Mouse (Mus musculus): ENCODE data around the gene Psmb8.

The Psmb8 gene

DNA sequence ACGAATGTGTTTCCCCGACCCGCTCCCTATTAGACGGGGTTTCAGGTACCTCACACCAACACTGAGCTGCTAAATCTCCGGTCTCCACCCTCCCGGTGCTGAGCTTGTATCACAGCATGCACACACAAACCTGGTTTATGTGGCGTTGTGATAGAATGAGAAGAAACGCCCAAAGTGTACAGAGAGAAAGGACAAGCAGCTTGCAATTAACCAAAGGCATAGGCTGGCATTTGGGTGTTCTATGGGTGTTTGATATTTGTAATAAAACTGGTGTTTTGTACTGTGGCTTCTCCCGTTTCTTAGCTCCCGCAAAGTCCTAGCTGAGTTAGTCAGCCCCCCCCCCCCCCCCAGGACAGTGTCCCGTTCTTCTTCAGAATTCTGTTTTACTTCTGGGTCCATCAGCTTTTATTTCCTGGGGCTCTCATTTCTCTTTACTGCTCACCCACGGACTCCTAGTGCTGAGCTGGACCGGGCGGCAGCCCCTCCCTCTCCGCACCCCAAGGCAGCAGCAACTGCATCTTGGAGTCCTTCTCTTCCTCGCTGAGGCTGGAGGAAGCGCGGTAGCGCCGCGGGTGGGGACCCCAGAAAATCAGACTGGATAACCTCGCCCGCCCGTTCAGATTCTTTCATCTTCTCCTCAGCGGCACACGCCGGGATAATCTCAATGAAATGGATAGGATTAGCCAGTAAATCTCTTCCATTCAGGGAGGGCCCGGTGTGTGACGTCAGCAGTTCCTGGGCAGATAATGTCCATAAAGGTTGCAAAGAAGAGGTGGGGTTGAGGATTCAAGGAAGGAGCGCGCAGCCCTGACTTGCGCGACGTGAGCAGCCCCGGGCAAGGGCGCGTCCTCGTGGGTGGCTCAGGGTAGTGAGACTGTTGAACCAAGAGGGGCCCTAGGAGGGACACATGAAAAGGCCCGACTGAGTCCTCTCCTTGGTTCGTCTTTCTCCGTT lies at the start of gene Psmb8:
Gene Psmb8 (plus strand): TSS at position 781 of the 954 bp plus-strand sequence.
- DNase-seq (ENCODE audit: low spot score), result peak; percentile 84

GRCm38 (mm10) chr17:34152923-34153322 lies 44.6 kb upstream of the Psmb8 start, which contains the start of gene H2-DMb1:
TSS of gene H2-DMb1 (plus strand) at chr17:34153072.
- DNase-seq (ENCODE audit: low spot score), result peak; percentile 73

DNA sequence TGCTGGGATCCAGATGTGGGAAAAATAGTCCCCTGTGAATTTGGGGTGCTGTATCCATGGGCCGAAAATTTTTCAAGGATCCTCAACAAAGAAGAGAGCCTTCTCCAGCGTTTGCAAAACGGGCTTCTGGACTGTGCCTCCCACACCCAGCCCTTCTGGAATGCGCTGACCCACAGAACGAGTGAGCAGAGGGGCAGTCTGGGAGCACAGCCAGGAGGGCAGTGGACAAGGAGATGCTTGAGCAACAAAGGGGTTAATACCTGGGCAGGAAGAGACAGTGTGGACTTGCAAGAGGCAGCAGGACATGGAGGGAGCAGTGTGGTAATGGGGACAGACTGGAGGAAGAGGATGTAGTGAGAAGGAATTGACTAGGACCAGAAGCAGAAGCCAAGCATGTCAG lies 42.0 kb upstream of the Psmb8 start:
- no peak for DNase-seq (ENCODE audit: low spot score)

GRCm38 (mm10) chr17:34164202-34164895 lies 33.2 kb upstream of the Psmb8 start:
- DNase-seq (ENCODE audit: low spot score), result no peak

- no peak for DNase-seq (ENCODE audit: low spot score)
Measured at GRCm38 (mm10) chr17:34165033-34165730, 32.3 kb upstream of the Psmb8 start.

- peak; percentile 16 for DNase-seq (ENCODE audit: low spot score)
Measured at GRCm38 (mm10) chr17:34169279-34169678, 28.2 kb upstream of the Psmb8 start.

- DNase-seq (ENCODE audit: low spot score), result no peak
Measured at GRCm38 (mm10) chr17:34170487-34170876, 27.0 kb upstream of the Psmb8 start.

- peak; percentile 66 for DNase-seq (ENCODE audit: low spot score)
Measured at GRCm38 (mm10) chr17:34170877-34171498, 26.5 kb upstream of the Psmb8 start.

GRCm38 (mm10) chr17:34172528-34172927 lies 25.0 kb upstream of the Psmb8 start:
- no peak for DNase-seq (ENCODE audit: low spot score)

GRCm38 (mm10) chr17:34174075-34174474 lies 23.4 kb upstream of the Psmb8 start:
- DNase-seq (ENCODE audit: low spot score), result no peak

- DNase-seq (ENCODE audit: low spot score), result no peak
Measured at GRCm38 (mm10) chr17:34177179-34177578, 20.3 kb upstream of the Psmb8 start.

DNA sequence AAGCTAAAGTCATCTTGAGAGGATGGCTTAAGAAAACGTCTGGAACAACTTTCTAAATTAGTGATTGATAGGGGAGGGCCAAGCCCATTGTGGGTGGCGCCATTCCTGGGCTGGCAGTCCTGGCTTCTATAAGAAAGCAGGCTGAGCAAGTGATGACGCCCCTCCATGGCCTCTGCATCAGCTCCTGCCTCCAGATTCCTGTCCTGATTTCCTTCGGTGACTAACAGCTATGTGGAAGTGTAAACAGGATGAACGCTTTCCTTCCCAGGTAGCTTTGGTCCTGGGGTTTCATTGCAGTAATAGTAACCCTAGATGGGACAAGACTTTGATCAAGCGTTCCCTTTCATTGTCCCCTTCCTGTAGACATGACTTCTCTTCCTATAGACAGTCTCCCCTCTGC lies 18.5 kb upstream of the Psmb8 start:
- DNase-seq (ENCODE audit: low spot score), result no peak

- no peak for DNase-seq (ENCODE audit: low spot score)
Measured at GRCm38 (mm10) chr17:34179913-34180859, 17.3 kb upstream of the Psmb8 start.

- DNase-seq (ENCODE audit: low spot score), result no peak
Measured at GRCm38 (mm10) chr17:34183564-34184219, 13.8 kb upstream of the Psmb8 start.

GRCm38 (mm10) chr17:34185526-34185925 lies 12.0 kb upstream of the Psmb8 start:
- no peak for DNase-seq (ENCODE audit: low spot score)

DNA sequence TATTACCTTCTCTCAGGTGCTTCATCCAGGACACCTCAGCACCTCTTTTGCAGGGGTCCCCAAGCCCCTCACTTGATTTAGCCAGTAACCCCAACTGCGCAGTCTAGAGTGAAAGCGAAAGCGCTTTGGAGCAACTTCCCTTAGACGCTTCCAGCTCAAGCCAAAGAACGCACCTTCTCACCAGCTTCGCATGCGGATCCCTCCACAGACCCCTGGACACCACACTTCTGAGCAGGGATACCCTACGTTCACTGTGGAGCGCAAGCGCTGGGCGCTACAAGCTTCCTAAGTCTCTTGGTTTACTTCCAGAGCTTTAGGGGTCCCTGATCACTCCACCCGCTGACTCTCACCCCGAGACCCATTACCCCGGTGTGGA lies 10.6 kb upstream of the Psmb8 start:
- DNase-seq (ENCODE audit: low spot score), result no peak

GRCm38 (mm10) chr17:34187261-34187916 lies 10.1 kb upstream of the Psmb8 start, which contains the start of the genes Tap1 and Psmb9:
TSS of gene Tap1 (plus strand) at chr17:34187553.
TSS of gene Psmb9 (minus strand) at chr17:34187764.
- peak; percentile 91 for DNase-seq (ENCODE audit: low spot score)

DNA sequence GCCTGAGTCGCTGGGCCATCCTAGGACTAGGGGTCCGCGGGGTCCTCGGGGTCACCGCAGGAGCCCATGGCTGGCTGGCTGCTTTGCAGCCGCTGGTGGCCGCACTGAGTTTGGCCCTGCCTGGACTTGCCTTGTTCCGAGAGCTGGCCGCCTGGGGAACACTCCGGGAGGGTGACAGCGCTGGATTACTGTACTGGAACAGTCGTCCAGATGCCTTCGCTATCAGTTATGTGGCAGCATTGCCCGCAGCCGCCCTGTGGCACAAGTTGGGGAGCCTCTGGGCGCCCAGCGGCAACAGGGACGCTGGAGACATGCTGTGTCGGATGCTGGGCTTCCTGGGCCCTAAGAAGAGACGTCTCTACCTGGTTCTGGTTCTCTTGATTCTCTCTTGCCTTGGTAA lies 9.5 kb upstream of the Psmb8 start:
- DNase-seq (ENCODE audit: low spot score), result no peak

GRCm38 (mm10) chr17:34188986-34189385 lies 8.5 kb upstream of the Psmb8 start:
- DNase-seq (ENCODE audit: low spot score), result no peak

GRCm38 (mm10) chr17:34192852-34193251 lies 4.7 kb upstream of the Psmb8 start:
- no peak for DNase-seq (ENCODE audit: low spot score)
